Mouse (Mus musculus): ENCODE data around the gene Csnk2a1. TPM values are rescaled to one million over a fixed set of nuclear protein-coding genes. Genes with fewer than 3 reads are reported as not detected.
A peak's percentile ranks its signal among the peaks of the same experiment; 100 is the strongest.

The Csnk2a1 gene
- polyA plus RNA-seq, 1 experiment from 2014 or later, result 133 TPM

GRCm38 (mm10) chr2:152216975-152217374 is 9.7 kb upstream of the Csnk2a1 start:
- no peaks in the 10 kb centered on the region for H3K27me3 ChIP-seq (ENCODE audit: control insufficient read depth, insufficient read depth, low read length)
- no peak for ATAC-seq (ENCODE audit: insufficient number of reproducible peaks, insufficient read depth, low FRiP score, low read depth)
- H3K9me3 ChIP-seq (ENCODE audit: control insufficient read depth, low read depth, low read length), result no peaks in the 10 kb centered on the region
- no peak overlapping the region for H3K27ac ChIP-seq (ENCODE audit: low read length)
- WGBS, result 70% methylated on average over 1 of the region's 1 CpGs
- no peaks in the 10 kb centered on the region for H3K4me1 ChIP-seq (ENCODE audit: control insufficient read depth, insufficient read depth, low read length)
- H3K9ac ChIP-seq (replicated peaks; ENCODE audit: low read depth, low read length), result no peak overlapping the region
- no peak overlapping the region for H3K4me3 ChIP-seq (ENCODE audit: low read depth, low read length)
- H3K36me3 ChIP-seq (ENCODE audit: control insufficient read depth, insufficient read depth, low read length), result no peaks in the 10 kb centered on the region
- no peak overlapping the region for H3K4me2 ChIP-seq (replicated peaks; ENCODE audit: low read depth, low read length)

DNA sequence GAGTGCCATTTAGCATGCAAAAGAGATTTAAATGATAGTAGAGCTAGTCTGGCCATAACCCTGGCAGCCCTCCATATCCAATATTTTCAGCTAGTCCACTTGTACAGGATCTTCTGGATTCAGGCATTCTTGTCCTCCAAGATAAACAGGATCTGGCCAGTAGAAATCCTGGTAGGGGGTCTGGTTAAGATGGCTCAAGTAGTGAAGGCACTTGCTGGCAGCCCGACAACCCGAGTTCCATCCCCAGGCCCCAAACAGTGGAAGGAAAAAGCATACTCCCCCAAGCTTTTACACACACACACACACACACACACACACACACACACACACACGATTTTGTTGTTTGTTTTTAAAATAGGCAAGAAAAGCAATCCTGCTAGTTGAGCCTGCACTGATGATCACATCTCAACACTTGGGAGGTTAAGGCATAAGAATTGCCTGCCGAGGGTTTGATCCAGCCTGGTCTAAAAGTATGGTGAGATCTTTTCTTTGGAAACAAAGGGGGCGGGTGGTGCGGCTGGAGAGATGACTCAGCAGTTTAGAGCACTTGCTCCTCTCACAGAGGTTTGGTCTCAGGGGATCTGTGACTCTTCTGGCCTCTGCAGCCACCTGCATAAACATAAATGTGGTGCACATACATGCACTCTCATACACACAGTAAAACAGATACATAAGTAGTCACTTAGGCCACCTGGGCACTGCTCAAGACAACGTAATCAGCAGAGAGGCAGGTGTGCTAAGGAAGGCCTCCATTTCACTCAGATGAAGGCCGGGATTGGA is 2.9 kb upstream of the Csnk2a1 start:
- no peak overlapping the region for H3K9ac ChIP-seq (replicated peaks; ENCODE audit: low read depth, low read length)
- no peak overlapping the region for H3K27ac ChIP-seq (ENCODE audit: low read length)
- H3K4me3 ChIP-seq (ENCODE audit: low read depth, low read length), result no peak overlapping the region
- H3K9me3 ChIP-seq (ENCODE audit: control insufficient read depth, low read depth, low read length), result no peaks in the 10 kb centered on the region
- H3K4me2 ChIP-seq (replicated peaks; ENCODE audit: low read depth, low read length), result no peak overlapping the region
- no peaks in the 10 kb centered on the region for H3K27me3 ChIP-seq (ENCODE audit: control insufficient read depth, insufficient read depth, low read length)
- H3K4me1 ChIP-seq (ENCODE audit: control insufficient read depth, insufficient read depth, low read length), result peaks cover 12% of the 10 kb centered on the region
- H3K36me3 ChIP-seq (ENCODE audit: control insufficient read depth, insufficient read depth, low read length), result no peaks in the 10 kb centered on the region
- WGBS, result 74% methylated on average over 8 of the region's 8 CpGs
- ATAC-seq (ENCODE audit: insufficient number of reproducible peaks, insufficient read depth, low FRiP score, low read depth), result no peak

GRCm38 (mm10) chr2:152225536-152225935 is 1.1 kb upstream of the Csnk2a1 start:
- Histone ChIP-seq H3K4me2 (replicated peaks; ENCODE audit: low read depth, low read length) (peak overlapping the region; percentile 47), H3K36me3 (ENCODE audit: control insufficient read depth, insufficient read depth, low read length) (no peaks in the 10 kb centered on the region), H3K4me3 (ENCODE audit: low read depth, low read length) (no peak overlapping the region; the same call in 1 of the 2 replicates), H3K9ac (replicated peaks; ENCODE audit: low read depth, low read length) (no peak overlapping the region; the same call in 1 of the 2 replicates), H3K9me3 (ENCODE audit: control insufficient read depth, low read depth, low read length) (no peaks in the 10 kb centered on the region), H3K27ac (ENCODE audit: low read length) (no peak overlapping the region), H3K4me1 (ENCODE audit: control insufficient read depth, insufficient read depth, low read length) (peaks cover 12% of the 10 kb centered on the region), H3K27me3 (ENCODE audit: control insufficient read depth, insufficient read depth, low read length) (no peaks in the 10 kb centered on the region)
- 67% methylated on average over 7 of the region's 7 CpGs for WGBS
- no peak for ATAC-seq (ENCODE audit: insufficient number of reproducible peaks, insufficient read depth, low FRiP score, low read depth)

DNA sequence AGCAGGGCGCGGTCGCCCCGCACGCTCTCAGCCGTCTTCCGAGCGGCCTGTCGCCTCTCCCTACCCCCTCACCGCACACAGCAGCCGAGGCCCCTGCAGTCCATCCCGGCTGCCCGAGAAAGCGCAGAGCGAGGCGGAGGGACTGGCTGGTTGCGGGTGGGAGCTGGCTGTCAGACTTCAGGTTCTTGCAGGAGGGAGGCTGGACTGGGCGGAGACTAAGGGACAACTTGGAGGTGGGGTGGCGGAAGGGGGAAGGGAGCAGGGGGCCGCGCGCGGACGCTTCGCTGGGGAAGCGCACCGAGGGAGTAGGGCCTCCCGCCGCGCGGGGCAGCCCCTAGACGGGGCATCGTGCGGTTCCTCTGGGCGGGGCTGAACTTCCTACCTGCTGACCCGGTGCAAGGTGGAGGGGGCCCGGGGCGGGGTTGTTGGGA is 427 bp downstream of the Csnk2a1 start:
- Histone ChIP-seq H3K27me3 (ENCODE audit: control insufficient read depth, insufficient read depth, low read length) (no peaks in the 10 kb centered on the region), H3K4me2 (replicated peaks; ENCODE audit: low read depth, low read length) (peak overlapping the region; percentile 67), H3K9me3 (ENCODE audit: control insufficient read depth, low read depth, low read length) (no peaks in the 10 kb centered on the region), H3K4me3 (ENCODE audit: low read depth, low read length) (peak overlapping the region; percentile 92), H3K36me3 (ENCODE audit: control insufficient read depth, insufficient read depth, low read length) (no peaks in the 10 kb centered on the region), H3K27ac (ENCODE audit: low read length) (peak overlapping the region; percentile 96), H3K4me1 (ENCODE audit: control insufficient read depth, insufficient read depth, low read length) (peaks cover 12% of the 10 kb centered on the region), H3K9ac (replicated peaks; ENCODE audit: low read depth, low read length) (peak overlapping the region; percentile 74)
- peak; percentile 85 for ATAC-seq (ENCODE audit: insufficient number of reproducible peaks, insufficient read depth, low FRiP score, low read depth)
- WGBS, result under 1% methylated on average over 38 of the region's 38 CpGs

DNA sequence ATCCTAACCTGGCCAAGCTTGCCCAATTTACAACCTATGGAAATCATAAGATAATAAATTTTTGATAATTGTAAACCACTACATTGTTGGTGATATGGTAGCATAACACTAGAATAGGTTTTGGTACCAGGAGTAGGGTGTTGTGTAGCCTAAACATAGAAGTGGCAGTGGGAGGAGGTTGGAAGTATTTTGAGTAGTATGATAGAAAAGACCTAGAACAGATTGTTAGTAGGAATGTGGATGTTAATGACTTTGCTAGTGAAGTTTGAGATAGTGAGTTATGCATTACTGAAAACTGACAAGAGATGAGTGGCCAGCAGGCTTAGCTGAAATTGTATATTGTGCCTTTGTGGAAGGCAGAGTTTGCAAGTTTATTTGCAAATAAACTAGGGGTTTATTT is 3.4 kb downstream of the Csnk2a1 start:
- H3K27me3 ChIP-seq (ENCODE audit: control insufficient read depth, insufficient read depth, low read length), result no peaks in the 10 kb centered on the region
- no peak overlapping the region for H3K4me2 ChIP-seq (replicated peaks; ENCODE audit: low read depth, low read length)
- H3K9me3 ChIP-seq (ENCODE audit: control insufficient read depth, low read depth, low read length), result no peaks in the 10 kb centered on the region
- no peak for ATAC-seq (ENCODE audit: insufficient number of reproducible peaks, insufficient read depth, low FRiP score, low read depth)
- no peaks in the 10 kb centered on the region; the same call in 1 of the 2 replicates for H3K36me3 ChIP-seq (ENCODE audit: control insufficient read depth, insufficient read depth, low read length)
- H3K9ac ChIP-seq (replicated peaks; ENCODE audit: low read depth, low read length), result no peak overlapping the region
- H3K4me1 ChIP-seq (ENCODE audit: control insufficient read depth, insufficient read depth, low read length), result peaks cover 12% of the 10 kb centered on the region
- no peak overlapping the region for H3K27ac ChIP-seq (ENCODE audit: low read length)
- H3K4me3 ChIP-seq (ENCODE audit: low read depth, low read length), result no peak overlapping the region

- H3K4me3 ChIP-seq (ENCODE audit: low read depth, low read length), result no peak overlapping the region
- no peak overlapping the region for H3K27ac ChIP-seq (ENCODE audit: low read length)
- WGBS, result 81% methylated on average over 1 of the region's 1 CpGs
- H3K36me3 ChIP-seq (ENCODE audit: control insufficient read depth, insufficient read depth, low read length), result peaks cover 19% of the 10 kb centered on the region
- H3K27me3 ChIP-seq (ENCODE audit: control insufficient read depth, insufficient read depth, low read length), result no peaks in the 10 kb centered on the region
- H3K4me1 ChIP-seq (ENCODE audit: control insufficient read depth, insufficient read depth, low read length), result no peaks in the 10 kb centered on the region
- no peaks in the 10 kb centered on the region for H3K9me3 ChIP-seq (ENCODE audit: control insufficient read depth, low read depth, low read length)
- no peak overlapping the region for H3K4me2 ChIP-seq (replicated peaks; ENCODE audit: low read depth, low read length)
- H3K9ac ChIP-seq (replicated peaks; ENCODE audit: low read depth, low read length), result no peak overlapping the region
- ATAC-seq (ENCODE audit: insufficient number of reproducible peaks, insufficient read depth, low FRiP score, low read depth), result no peak; the same call in 1 of the 2 replicates
Observed at GRCm38 (mm10) chr2:152237926-152238325, 11.3 kb downstream of the Csnk2a1 start.

DNA sequence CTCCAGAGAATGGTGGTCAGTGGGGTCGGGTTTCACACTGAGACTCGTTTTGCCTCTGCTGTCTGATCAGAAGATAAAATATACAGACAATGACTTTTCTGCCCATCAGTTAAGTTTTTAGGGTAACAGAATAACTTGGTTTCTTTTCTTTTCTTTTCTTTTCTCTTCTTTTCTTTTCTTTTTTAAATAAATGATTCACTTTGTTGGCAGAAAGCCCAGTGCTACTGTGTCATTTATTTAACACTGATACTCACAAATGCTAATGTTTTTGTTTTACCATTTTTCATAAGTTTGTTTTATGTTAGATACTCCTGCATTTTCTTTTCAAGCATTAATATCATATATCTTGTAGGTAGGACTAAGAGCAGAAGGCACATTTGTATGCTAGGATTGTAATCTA is 13.9 kb downstream of the Csnk2a1 start:
- ATAC-seq (ENCODE audit: insufficient number of reproducible peaks, insufficient read depth, low FRiP score, low read depth), result no peak

DNA sequence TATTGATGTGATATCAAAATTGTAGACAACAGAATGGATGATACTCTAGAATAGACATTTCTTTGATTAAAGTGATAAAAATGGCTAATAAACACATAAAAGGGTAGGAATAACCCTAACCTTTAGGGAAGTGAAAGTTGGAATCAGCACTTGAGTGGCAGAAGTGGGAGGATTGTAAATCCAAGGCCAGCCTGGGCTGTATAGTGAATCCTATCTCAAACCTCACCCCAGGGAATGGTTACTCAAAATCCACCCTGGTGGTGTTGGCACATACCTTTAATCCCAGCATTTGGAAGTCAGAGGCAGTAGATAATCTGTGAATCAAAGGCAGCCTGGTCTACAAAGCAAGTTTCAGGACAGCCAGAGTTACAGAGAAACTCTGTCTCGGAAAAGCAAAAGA is 20.6 kb downstream of the Csnk2a1 start:
- no peak overlapping the region for H3K4me2 ChIP-seq (replicated peaks; ENCODE audit: low read depth, low read length)
- WGBS, result 81% methylated on average over 1 of the region's 1 CpGs
- H3K4me3 ChIP-seq (ENCODE audit: low read depth, low read length), result no peak overlapping the region
- no peak for ATAC-seq (ENCODE audit: insufficient number of reproducible peaks, insufficient read depth, low FRiP score, low read depth)
- H3K4me1 ChIP-seq (ENCODE audit: control insufficient read depth, insufficient read depth, low read length), result no peaks in the 10 kb centered on the region
- no peak overlapping the region for H3K27ac ChIP-seq (ENCODE audit: low read length)
- H3K9ac ChIP-seq (replicated peaks; ENCODE audit: low read depth, low read length), result no peak overlapping the region
- peaks cover 10% of the 10 kb centered on the region for H3K36me3 ChIP-seq (ENCODE audit: control insufficient read depth, insufficient read depth, low read length)
- H3K9me3 ChIP-seq (ENCODE audit: control insufficient read depth, low read depth, low read length), result no peaks in the 10 kb centered on the region
- no peaks in the 10 kb centered on the region for H3K27me3 ChIP-seq (ENCODE audit: control insufficient read depth, insufficient read depth, low read length)

More for the DNA sequence above, 13.9 kb downstream of the Csnk2a1 start:
- no peak overlapping the region for H3K9ac ChIP-seq (replicated peaks; ENCODE audit: low read depth, low read length)
- H3K4me2 ChIP-seq (replicated peaks; ENCODE audit: low read depth, low read length), result no peak overlapping the region
- H3K36me3 ChIP-seq (ENCODE audit: control insufficient read depth, insufficient read depth, low read length), result peaks cover 19% of the 10 kb centered on the region
- WGBS, result 27% methylated on average over 2 of the region's 2 CpGs
- no peaks in the 10 kb centered on the region for H3K27me3 ChIP-seq (ENCODE audit: control insufficient read depth, insufficient read depth, low read length)
- no peaks in the 10 kb centered on the region for H3K4me1 ChIP-seq (ENCODE audit: control insufficient read depth, insufficient read depth, low read length)
- no peak overlapping the region for H3K4me3 ChIP-seq (ENCODE audit: low read depth, low read length)
- H3K27ac ChIP-seq (ENCODE audit: low read length), result no peak overlapping the region
- H3K9me3 ChIP-seq (ENCODE audit: control insufficient read depth, low read depth, low read length), result no peaks in the 10 kb centered on the region

GRCm38 (mm10) chr2:152250511-152250910 is 23.9 kb downstream of the Csnk2a1 start:
- Histone ChIP-seq H3K9me3 (ENCODE audit: control insufficient read depth, low read depth, low read length) (no peaks in the 10 kb centered on the region), H3K9ac (replicated peaks; ENCODE audit: low read depth, low read length) (no peak overlapping the region), H3K36me3 (ENCODE audit: control insufficient read depth, insufficient read depth, low read length) (peaks cover 34% of the 10 kb centered on the region), H3K4me1 (ENCODE audit: control insufficient read depth, insufficient read depth, low read length) (no peaks in the 10 kb centered on the region), H3K27me3 (ENCODE audit: control insufficient read depth, insufficient read depth, low read length) (no peaks in the 10 kb centered on the region), H3K27ac (ENCODE audit: low read length) (no peak overlapping the region), H3K4me2 (replicated peaks; ENCODE audit: low read depth, low read length) (no peak overlapping the region), H3K4me3 (ENCODE audit: low read depth, low read length) (no peak overlapping the region)
- no peak for ATAC-seq (ENCODE audit: insufficient number of reproducible peaks, insufficient read depth, low FRiP score, low read depth)
- 49% methylated on average over 2 of the region's 4 CpGs for WGBS
